Comparison of ENCODE assay signal across 8 mouse cellular contexts in the genomic region with DNA sequence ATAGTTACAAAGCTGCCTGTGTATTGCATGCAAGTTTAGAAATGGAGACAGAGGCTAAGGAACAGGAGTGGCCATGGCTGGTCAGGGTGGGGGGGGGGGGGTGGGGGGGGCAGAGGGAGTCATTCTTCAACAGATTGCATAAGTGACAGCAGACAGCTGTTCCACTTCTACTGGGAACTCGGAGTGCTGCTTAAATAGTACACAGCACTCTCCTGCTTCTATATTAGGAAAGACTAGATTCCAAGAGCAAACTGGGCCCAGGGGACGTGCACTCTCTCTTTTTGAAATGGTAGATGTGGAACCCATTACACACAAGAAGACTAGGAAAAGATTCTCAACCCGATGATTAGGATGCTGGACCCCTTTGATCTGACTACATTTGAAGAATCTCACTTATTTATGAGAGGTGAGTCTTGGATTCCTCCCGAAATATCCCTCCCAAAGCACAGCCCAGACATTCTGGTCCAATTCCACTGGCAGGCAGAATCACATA. TPM values are rescaled to one million over a fixed set of nuclear protein-coding genes. Genes with fewer than 3 reads are reported as not detected.
DNase-seq lines count a peak whose midpoint lies in the region; ATAC-seq and TF ChIP-seq lines count a peak whose summit lies in the region.

A gene (plus strand): TSS at position 269 of the 493 bp plus-strand sequence.

- no peak for ATAC-seq in hindbrain, postnatal 0 days
- no peak for ATAC-seq in hindbrain, embryonic 14.5 days (ENCODE audit: low FRiP score)
- peak; percentile 86 for ATAC-seq in heart, embryonic 16.5 days (replicated peaks; ENCODE audit: extremely low read depth, insufficient read depth, low FRiP score)
- 0 out of 2 replicates have a peak, but pooled peaks have one; percentile 9 for ATAC-seq in limb, embryonic 11.5 days (ENCODE audit: insufficient number of reproducible peaks, low FRiP score, low TSS enrichment, low read depth)
- no peak for ATAC-seq in forebrain, embryonic 12.5 days (ENCODE audit: low FRiP score)

- DNase-seq in hindbrain, postnatal 0 days (ENCODE audit: low spot score) = no peak
- no peak for DNase-seq in hindbrain, embryonic 14.5 days (ENCODE audit: low spot score)
- peak; percentile 31 for DNase-seq in embryo, embryonic 10.5 days (ENCODE audit: low spot score)
- DNase-seq in limb, embryonic 11.5 days (ENCODE audit: low spot score) = no peak
- DNase-seq in thymus, postnatal 36 days = no peak
- no peak for DNase-seq in B cell, adult 2 months

- no peaks in the 10 kb centered on the region for H3K27me3 ChIP-seq in hindbrain, postnatal 0 days (ENCODE audit: insufficient read depth, low read length)
- no peaks in the 10 kb centered on the region for H3K27me3 ChIP-seq in hindbrain, embryonic 14.5 days (ENCODE audit: control insufficient read depth, insufficient read depth, low read length)
- no peaks in the 10 kb centered on the region for H3K27me3 ChIP-seq in heart, embryonic 16.5 days (ENCODE audit: control insufficient read depth, insufficient read depth, low read length)
- H3K27me3 ChIP-seq in limb, embryonic 11.5 days (ENCODE audit: control insufficient read depth, insufficient read depth, low read length) = no peaks in the 10 kb centered on the region
- H3K27me3 ChIP-seq in forebrain, embryonic 12.5 days = no peaks in the 10 kb centered on the region

- H3K9ac ChIP-seq in hindbrain, postnatal 0 days (replicated peaks; ENCODE audit: low read length) = no peak within 1 kb of the TSS
- H3K9ac ChIP-seq in hindbrain, embryonic 14.5 days = no peak within 1 kb of the TSS
- H3K9ac ChIP-seq in heart, embryonic 16.5 days (ENCODE audit: low read length) = peak within 1 kb of the TSS; percentile 46
- H3K9ac ChIP-seq in limb, embryonic 11.5 days (ENCODE audit: low read length) = no peak within 1 kb of the TSS
- H3K9ac ChIP-seq in forebrain, embryonic 12.5 days = no peak within 1 kb of the TSS

- peak within 1 kb of the TSS; percentile 11; the same call in 1 of the 2 replicates for H3K27ac ChIP-seq in hindbrain, postnatal 0 days
- no peak within 1 kb of the TSS for H3K27ac ChIP-seq in hindbrain, embryonic 14.5 days
- H3K27ac ChIP-seq in heart, embryonic 16.5 days (ENCODE audit: low read length) = peak within 1 kb of the TSS; percentile 99
- H3K27ac ChIP-seq in limb, embryonic 11.5 days (replicated peaks; ENCODE audit: low read depth, low read length) = no peak within 1 kb of the TSS
- H3K27ac ChIP-seq in forebrain, embryonic 12.5 days = no peak within 1 kb of the TSS

- TF ChIP-seq CTCF in hindbrain, postnatal 0 days (IDR thresholded peaks at IDR 0.05; ENCODE audit: low read depth) = no peak

- H3K36me3 ChIP-seq in hindbrain, postnatal 0 days (ENCODE audit: insufficient read depth, low read length) = no peaks in the 10 kb centered on the region
- H3K36me3 ChIP-seq in hindbrain, embryonic 14.5 days (replicated peaks; ENCODE audit: control insufficient read depth, insufficient read depth) = no peaks in the 10 kb centered on the region
- H3K36me3 ChIP-seq in heart, embryonic 16.5 days (ENCODE audit: control insufficient read depth, insufficient read depth) = peaks cover 11% of the 10 kb centered on the region; the same call in 1 of the 2 replicates
- no peaks in the 10 kb centered on the region for H3K36me3 ChIP-seq in limb, embryonic 11.5 days (ENCODE audit: control insufficient read depth, insufficient read depth, low read length)
- H3K36me3 ChIP-seq in forebrain, embryonic 12.5 days (replicated peaks) = no peaks in the 10 kb centered on the region

- no peaks in the 10 kb centered on the region for H3K4me1 ChIP-seq in hindbrain, postnatal 0 days (ENCODE audit: insufficient read depth, low read length)
- H3K4me1 ChIP-seq in hindbrain, embryonic 14.5 days (replicated peaks; ENCODE audit: control insufficient read depth, insufficient read depth, low read length) = 0 out of 2 replicates have a peak, but pooled peaks cover 7% of the 10 kb centered on the region
- H3K4me1 ChIP-seq in heart, embryonic 16.5 days (ENCODE audit: control insufficient read depth, insufficient read depth, low read length) = peaks cover 19% of the 10 kb centered on the region
- peaks cover 14% of the 10 kb centered on the region for H3K4me1 ChIP-seq in limb, embryonic 11.5 days (ENCODE audit: control insufficient read depth, insufficient read depth, low read length)
- H3K4me1 ChIP-seq in forebrain, embryonic 12.5 days = peaks cover 3% of the 10 kb centered on the region; the same call in 1 of the 2 replicates

- no peak within 1 kb of the TSS for H3K4me2 ChIP-seq in hindbrain, postnatal 0 days (ENCODE audit: low read depth, low read length)
- H3K4me2 ChIP-seq in hindbrain, embryonic 14.5 days (replicated peaks) = no peak within 1 kb of the TSS
- H3K4me2 ChIP-seq in heart, embryonic 16.5 days (ENCODE audit: low read depth, low read length) = peak within 1 kb of the TSS; percentile 51
- H3K4me2 ChIP-seq in limb, embryonic 11.5 days (ENCODE audit: low read depth, severe bottlenecking) = peak within 1 kb of the TSS; percentile 22; the same call in 1 of the 2 replicates
- H3K4me2 ChIP-seq in forebrain, embryonic 12.5 days = no peak within 1 kb of the TSS

- H3K9me3 ChIP-seq in hindbrain, postnatal 0 days (ENCODE audit: low read length) = no peaks in the 10 kb centered on the region
- H3K9me3 ChIP-seq in hindbrain, embryonic 14.5 days (ENCODE audit: control insufficient read depth, low read length) = no peaks in the 10 kb centered on the region
- no peaks in the 10 kb centered on the region for H3K9me3 ChIP-seq in heart, embryonic 16.5 days (replicated peaks; ENCODE audit: control insufficient read depth, low read length)
- no peaks in the 10 kb centered on the region for H3K9me3 ChIP-seq in limb, embryonic 11.5 days (ENCODE audit: control insufficient read depth, low read length)
- no peaks in the 10 kb centered on the region for H3K9me3 ChIP-seq in forebrain, embryonic 12.5 days

- H3K4me3 ChIP-seq in hindbrain, postnatal 0 days (ENCODE audit: low read length) = no peak within 1 kb of the TSS
- no peak within 1 kb of the TSS for H3K4me3 ChIP-seq in hindbrain, embryonic 14.5 days (replicated peaks; ENCODE audit: low read length)
- H3K4me3 ChIP-seq in heart, embryonic 16.5 days (ENCODE audit: low read length) = peak within 1 kb of the TSS; percentile 1; the same call in 1 of the 2 replicates
- no peak within 1 kb of the TSS for H3K4me3 ChIP-seq in limb, embryonic 11.5 days (ENCODE audit: low read depth, low read length)
- no peak within 1 kb of the TSS for H3K4me3 ChIP-seq in forebrain, embryonic 12.5 days (replicated peaks)

- 59% methylated on average over 4 of the region's 4 CpGs for WGBS in hindbrain, postnatal 0 days
- WGBS in hindbrain, embryonic 14.5 days = 69% methylated on average over 4 of the region's 4 CpGs
- 24% methylated on average over 4 of the region's 4 CpGs for WGBS in heart, embryonic 16.5 days
- 29% methylated on average over 4 of the region's 4 CpGs for WGBS in limb, embryonic 11.5 days
- 66% methylated on average over 4 of the region's 4 CpGs for WGBS in forebrain, embryonic 12.5 days

RNA-seq across cellular contexts. Expression of the gene that starts here (rescaled TPM):
- not detected in 2 replicates for total RNA-seq in hindbrain, postnatal 0 days (2014; rRNA removed)
- not detected in 2 replicates for polyA plus RNA-seq in hindbrain, postnatal 0 days (2015; fragmentation: Nextera tagmentation; extraction: Ambion mirVana)
- polyA plus RNA-seq in hindbrain, embryonic 14.5 days (2014; fragmentation: Nextera tagmentation; extraction: Ambion mirVana) = 0.05 TPM in 1 of 2 replicates, not detected in the other
- 0.31 and 0.34 TPM in 2 replicates for polyA plus RNA-seq in heart, embryonic 16.5 days (2015; fragmentation: Nextera tagmentation; extraction: Ambion mirVana)
- 0.03 and 0.04 TPM in 2 replicates for polyA plus RNA-seq in limb, embryonic 11.5 days (2014; fragmentation: Nextera tagmentation; extraction: Ambion mirVana)
- 0.04 TPM in 1 of 2 replicates, not detected in the other for polyA plus RNA-seq in forebrain, embryonic 12.5 days (2016; fragmentation: Nextera tagmentation; extraction: Ambion mirVana)

Comparison
In these comparisons a context has a peak if more than half of its experiments do, and no peak if none do; other contexts are left out.
1. Peak in ATAC-seq, H3K4me3 ChIP-seq, H3K27ac ChIP-seq, H3K9ac ChIP-seq and H3K4me2 ChIP-seq in heart, embryonic 16.5 days; RNA of the gene not detected or under 1 TPM.
2. Peak in ATAC-seq and H3K4me2 ChIP-seq in limb, embryonic 11.5 days; RNA of the gene not detected or under 1 TPM.